Mouse (Mus musculus) layer of hippocampus, adult 2 months (tissue): ENCODE data around the gene Spns3. TPM values are rescaled to one million over a fixed set of nuclear protein-coding genes. Genes with fewer than 3 reads are reported as not detected.

Experiments used
- DNase-seq, 2 experiments: peaks; one replicate each; pipeline ENCODE4 v3.0.0; 2022; ENCODE audit warnings: low spot score in 2 of 2
- H3K27ac ChIP-seq: fragments of 200-600 bp; 2 replicates; pipeline ENCODE4 v1.8.1; 2022
- H3K4me3 ChIP-seq: fragments of 200-600 bp; 2 replicates; pipeline ENCODE4 v1.8.1; 2022; ENCODE audit warnings: mild to moderate bottlenecking
- CTCF ChIP-seq: fragments of 200-600 bp; conservative IDR thresholded peaks from 2 replicates; pipeline ENCODE4 v1.8.1; 2022; ENCODE audit warnings: antibody characterized with exemption, mild to moderate bottlenecking, moderate library complexity
- total RNA-seq, 2 experiments: library from RNA; stranded (reverse); gene quantifications; 2 replicates each; pipeline ENCODE4 v1.2.3; 2021

The Spns3 gene
- total RNA-seq, 2 experiments from 2014 or later = 0.13 to 0.47 TPM

GRCm38 (mm10) chr11:72478228-72478627 lies 72.1 kb downstream of the Spns3 start:
- Histone ChIP-seq H3K4me3 (no peak overlapping the region), H3K27ac (peak overlapping the region; percentile 53; the same call in 1 of the 2 replicates)
- DNase-seq = no peak
- no peak for TF ChIP-seq CTCF

DNA sequence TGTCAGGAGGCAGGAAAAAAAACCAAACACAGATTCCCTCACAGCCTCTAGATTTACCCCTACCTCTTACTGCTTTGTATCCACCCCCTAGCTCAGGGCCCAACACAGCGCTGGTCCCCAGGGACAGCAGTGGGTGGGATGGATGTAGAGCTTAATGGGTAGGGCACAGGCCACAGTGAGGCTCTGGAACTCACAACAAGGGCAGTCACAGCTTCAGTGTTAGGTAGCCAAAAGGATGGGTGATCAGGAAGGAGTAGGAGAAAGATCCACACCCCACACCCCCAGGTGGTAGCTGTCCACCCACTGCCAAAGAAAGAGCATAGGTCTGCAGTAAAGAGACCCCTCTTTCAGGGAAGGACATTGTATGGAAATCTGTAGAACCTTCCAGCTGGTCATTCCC lies 72.7 kb downstream of the Spns3 start:
- Histone ChIP-seq H3K4me3 (no peak overlapping the region), H3K27ac (peak overlapping the region; percentile 53; the same call in 1 of the 2 replicates)
- TF ChIP-seq CTCF = no peak
- DNase-seq = no peak

DNA sequence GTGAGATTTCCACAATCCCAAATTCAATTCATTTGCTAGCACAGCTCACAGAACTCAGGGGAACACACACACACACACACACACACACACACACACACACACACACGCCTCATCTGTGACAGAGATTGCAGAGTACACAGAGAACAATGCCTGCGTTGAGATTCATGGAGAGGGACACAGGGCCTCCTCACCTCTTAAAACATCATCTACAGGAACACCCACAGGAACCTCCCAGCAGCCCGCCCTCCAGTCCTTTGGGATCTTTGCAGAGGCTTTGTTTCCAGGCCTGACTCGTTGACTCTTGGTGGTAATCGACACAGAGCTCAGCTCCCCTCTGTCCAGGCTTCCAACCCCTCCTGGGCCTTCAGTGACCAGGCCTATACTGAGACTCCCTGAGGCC lies 73.1 kb downstream of the Spns3 start:
- TF ChIP-seq CTCF = no peak
- peak overlapping the region; percentile 53; the same call in 1 of the 2 replicates for H3K27ac ChIP-seq
- H3K4me3 ChIP-seq = no peak overlapping the region
- DNase-seq = no peak

DNA sequence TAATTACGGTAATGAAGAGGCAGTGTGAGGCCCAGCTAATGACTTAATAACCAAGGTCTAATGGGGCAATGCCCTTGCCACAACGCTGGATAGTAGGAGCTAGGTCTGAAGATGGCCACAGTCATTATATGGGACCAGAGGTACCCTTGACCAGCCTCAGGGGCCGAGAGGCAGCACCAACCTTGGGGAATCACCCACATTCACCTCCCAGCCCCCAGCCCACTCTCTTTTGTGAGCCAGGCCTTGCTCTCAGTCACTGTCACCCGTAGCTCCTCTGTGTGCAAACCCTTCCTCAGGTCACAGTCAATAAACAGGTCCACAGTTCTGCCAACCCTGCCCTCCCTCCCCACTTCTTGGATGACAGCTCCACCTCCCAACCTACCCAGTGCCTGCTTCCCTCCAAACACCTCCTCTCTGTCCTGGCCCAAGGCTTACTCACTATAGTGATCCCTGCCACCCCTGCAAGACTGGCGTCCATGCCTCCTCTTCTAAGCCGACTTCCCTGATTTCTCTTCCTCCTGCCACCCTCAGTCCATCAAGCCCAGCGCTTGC lies 74.2 kb downstream of the Spns3 start:
- no peak for DNase-seq
- Histone ChIP-seq H3K4me3 (no peak overlapping the region), H3K27ac (no peak overlapping the region; the same call in 1 of the 2 replicates)
- no peak for TF ChIP-seq CTCF

- TF ChIP-seq CTCF = no peak
- no peak for DNase-seq
- H3K27ac ChIP-seq = no peak overlapping the region
- H3K4me3 ChIP-seq = no peak overlapping the region
These were observed 74.9 kb downstream of the Spns3 start for GRCm38 (mm10) chr11:72475408-72475807.

GRCm38 (mm10) chr11:72474926-72475325 lies 75.4 kb downstream of the Spns3 start:
- no peak for DNase-seq
- Histone ChIP-seq H3K27ac (0 out of 2 replicates have a peak overlapping the region, but pooled peaks have one; percentile 23), H3K4me3 (no peak overlapping the region)
- TF ChIP-seq CTCF = no peak

DNA sequence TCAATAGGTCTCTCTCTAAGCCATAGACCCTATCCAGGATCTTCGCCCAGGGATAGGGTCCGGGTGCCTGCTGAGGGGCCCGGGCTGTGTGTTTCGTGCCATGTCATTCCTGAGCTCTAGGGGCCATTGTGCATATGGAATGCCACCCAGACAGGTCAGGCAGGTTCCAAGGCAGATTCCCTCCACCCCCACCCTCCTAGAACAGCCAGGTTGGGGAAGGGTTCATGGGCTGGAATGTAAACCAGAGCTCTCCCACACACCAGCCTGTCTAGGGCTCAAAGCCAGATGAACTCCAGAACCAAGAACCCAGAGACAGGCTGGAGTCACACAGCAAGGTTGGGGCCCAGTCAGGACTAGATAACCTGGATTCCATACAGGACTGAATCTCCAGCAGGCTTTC lies 76.8 kb downstream of the Spns3 start:
- DNase-seq = no peak
- TF ChIP-seq CTCF = no peak
- Histone ChIP-seq H3K4me3 (no peak overlapping the region), H3K27ac (no peak overlapping the region)

- peak overlapping the region; percentile 21; the same call in 1 of the 2 replicates for H3K27ac ChIP-seq
- no peak for TF ChIP-seq CTCF
- no peak for DNase-seq
- H3K4me3 ChIP-seq = no peak overlapping the region
These were observed 78.9 kb downstream of the Spns3 start for GRCm38 (mm10) chr11:72471381-72471780.

GRCm38 (mm10) chr11:72470004-72470403 lies 80.3 kb downstream of the Spns3 start:
- Histone ChIP-seq H3K4me3 (no peak overlapping the region), H3K27ac (peak overlapping the region; percentile 73)
- DNase-seq = no peak
- no peak for TF ChIP-seq CTCF

DNA sequence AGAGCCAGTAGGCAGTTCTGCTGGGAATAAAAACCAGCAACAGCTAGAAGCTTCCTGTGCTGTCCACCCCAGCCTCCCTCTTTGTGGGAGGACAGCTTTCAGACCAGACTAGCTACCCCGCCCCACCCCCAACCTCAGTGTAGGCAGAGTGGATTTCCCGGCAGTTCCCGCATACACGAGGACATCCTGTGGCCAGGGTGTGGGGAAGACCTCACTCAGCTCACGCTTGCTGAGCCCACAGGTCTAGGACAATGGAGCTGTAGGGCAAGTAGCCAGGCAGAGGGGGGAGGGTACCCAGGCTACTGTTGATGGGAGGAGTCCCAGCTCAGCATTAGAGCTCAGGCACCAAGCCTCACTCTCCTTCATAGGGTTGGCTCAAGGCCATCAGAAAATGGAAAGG lies 81.1 kb downstream of the Spns3 start:
- TF ChIP-seq CTCF = no peak
- H3K4me3 ChIP-seq = no peak overlapping the region
- peak in 1 of 2 experiments; percentile 44 for DNase-seq
- H3K27ac ChIP-seq = peak overlapping the region; percentile 73

DNA sequence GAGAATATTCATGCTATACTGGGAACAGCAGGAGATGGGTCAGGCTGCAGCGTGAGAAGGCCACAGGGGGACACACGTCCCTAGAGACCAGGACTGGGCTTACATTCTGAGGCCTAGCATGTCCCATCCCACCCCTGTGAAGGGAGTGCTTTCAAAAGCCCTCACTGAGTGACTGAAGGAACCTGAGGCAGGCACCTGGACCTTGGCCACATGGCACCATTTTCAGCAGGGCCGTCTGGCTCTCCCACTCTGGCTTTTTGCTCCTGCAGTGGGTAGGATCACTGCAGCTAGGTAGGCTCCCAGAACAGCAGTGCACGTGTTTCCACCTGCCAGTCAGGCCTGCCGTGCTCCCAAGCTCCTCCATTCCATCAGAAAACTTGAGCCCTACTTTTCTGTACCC lies 81.8 kb downstream of the Spns3 start:
- peak overlapping the region; percentile 73 for H3K27ac ChIP-seq
- no peak for TF ChIP-seq CTCF
- H3K4me3 ChIP-seq = no peak overlapping the region
- DNase-seq = no peak

- H3K4me3 ChIP-seq = no peak overlapping the region
- H3K27ac ChIP-seq = peak overlapping the region; percentile 67
- no peak for DNase-seq
- TF ChIP-seq CTCF = no peak
These were observed 83.4 kb downstream of the Spns3 start for GRCm38 (mm10) chr11:72466694-72467507.

DNA sequence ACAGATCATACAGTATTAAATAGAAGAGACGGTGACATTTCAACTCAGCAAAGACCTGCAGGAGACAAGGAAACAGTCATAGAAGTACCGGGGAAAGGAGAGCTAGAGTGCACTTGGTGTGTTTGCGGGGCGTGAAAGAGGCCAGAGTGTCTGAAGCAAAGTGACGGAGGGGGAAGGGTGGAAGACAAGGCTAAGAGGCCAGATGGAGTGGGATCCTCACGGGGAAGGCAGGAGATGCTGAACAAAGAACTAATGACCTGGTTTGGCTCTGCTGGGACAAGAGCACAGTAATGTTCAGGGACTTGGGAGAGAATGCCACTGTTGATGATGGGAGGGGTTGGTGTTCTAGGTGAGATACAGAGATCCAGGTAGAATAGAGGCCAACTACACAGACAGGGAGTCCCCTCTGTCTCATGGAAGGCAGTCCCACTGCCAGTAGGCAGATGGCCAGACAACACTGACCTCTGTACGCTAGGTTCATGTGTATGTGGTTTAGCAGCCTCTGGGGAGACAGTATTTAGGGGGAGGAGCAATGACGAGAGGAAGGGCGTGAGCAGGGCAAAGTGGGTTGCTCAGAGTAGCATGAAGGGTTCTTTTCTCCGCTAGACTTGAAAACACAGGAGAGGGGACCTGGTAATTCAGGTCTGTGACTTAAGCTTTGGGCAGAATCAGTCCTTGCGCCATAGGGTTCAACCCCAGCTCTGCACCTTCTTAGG lies 84.2 kb downstream of the Spns3 start:
- no peak for DNase-seq
- Histone ChIP-seq H3K27ac (peak overlapping the region; percentile 67), H3K4me3 (no peak overlapping the region)
- TF ChIP-seq CTCF = no peak
